Mouse (Mus musculus) CD4-positive, CD25-positive, alpha-beta regulatory T cell, adult 4 months (primary cell): ENCODE measurements around the gene Itprid2. TPM values are rescaled to one million over a fixed set of nuclear protein-coding genes. Genes with fewer than 3 reads are reported as not detected.

ENCODE experiments used
- ATAC-seq: one replicate; pipeline ENCODE4 v1.8.0; 2017
- polyA plus RNA-seq, 2 experiments: library from polyadenylated mRNA; unstranded; fragments of 100-300 nt; shearing (Covaris generic); gene quantifications; one replicate each; pipeline ENCODE4 v1.2.1; 2017

Gene Itprid2
- polyA plus RNA-seq, 2 experiments from 2014 or later = 4.9 to 6.2 TPM

GRCm38 (mm10) chr2:79651701-79652100 is 16.5 kb downstream of the Itprid2 start:
- ATAC-seq = no peak

GRCm38 (mm10) chr2:79652502-79652901 is 17.4 kb downstream of the Itprid2 start:
- no peak for ATAC-seq

GRCm38 (mm10) chr2:79653093-79653808 is 18.1 kb downstream of the Itprid2 start:
- no peak for ATAC-seq

GRCm38 (mm10) chr2:79653809-79654164 is 18.6 kb downstream of the Itprid2 start:
- ATAC-seq = no peak

- ATAC-seq = no peak
These were observed 21.9 kb downstream of the Itprid2 start for GRCm38 (mm10) chr2:79657062-79657461.

- ATAC-seq = no peak
These were observed 25.4 kb downstream of the Itprid2 start for GRCm38 (mm10) chr2:79660417-79661185.

GRCm38 (mm10) chr2:79661486-79662104 is 26.4 kb downstream of the Itprid2 start:
- no peak for ATAC-seq

- no peak for ATAC-seq
These were observed 29.6 kb downstream of the Itprid2 start for GRCm38 (mm10) chr2:79664532-79665286.

- ATAC-seq = no peak
These were observed 30.3 kb downstream of the Itprid2 start for GRCm38 (mm10) chr2:79665492-79665891.

- ATAC-seq = no peak
These were observed 40.1 kb downstream of the Itprid2 start for GRCm38 (mm10) chr2:79675266-79675665.

- no peak for ATAC-seq
These were observed 42.6 kb downstream of the Itprid2 start for GRCm38 (mm10) chr2:79677663-79678257.

GRCm38 (mm10) chr2:79681672-79682071 is 46.5 kb downstream of the Itprid2 start:
- no peak for ATAC-seq

- ATAC-seq = no peak
These were observed 48.1 kb downstream of the Itprid2 start for GRCm38 (mm10) chr2:79683258-79683657.

GRCm38 (mm10) chr2:79690838-79691237 is 55.7 kb downstream of the Itprid2 start:
- ATAC-seq = no peak

- no peak for ATAC-seq
These were observed 60.0 kb downstream of the Itprid2 start for GRCm38 (mm10) chr2:79695190-79695589.

- ATAC-seq = no peak
These were observed 60.8 kb downstream of the Itprid2 start for GRCm38 (mm10) chr2:79695939-79696338.

- no peak for ATAC-seq
These were observed 61.5 kb downstream of the Itprid2 start for GRCm38 (mm10) chr2:79696478-79697230.

GRCm38 (mm10) chr2:79698166-79698565 is 63.0 kb downstream of the Itprid2 start:
- peak; percentile 37 for ATAC-seq

GRCm38 (mm10) chr2:79704773-79705172 is 69.6 kb downstream of the Itprid2 start:
- no peak for ATAC-seq

GRCm38 (mm10) chr2:79707575-79707974 is 72.4 kb downstream of the Itprid2 start, which contains the start of gene Ppp1r1c:
Gene Ppp1r1c (plus strand): TSS chr2:79707780.
- no peak for ATAC-seq

- no peak for ATAC-seq
These were observed 78.5 kb downstream of the Itprid2 start for GRCm38 (mm10) chr2:79713662-79714091.

GRCm38 (mm10) chr2:79714745-79715144 is 79.6 kb downstream of the Itprid2 start:
- no peak for ATAC-seq
